Mouse (Mus musculus) left cerebral cortex, adult 2 months (tissue): ENCODE results near the gene Ttll3. TPM values are rescaled to one million over a fixed set of nuclear protein-coding genes. Genes with fewer than 3 reads are reported as not detected.

Source experiments
- DNase-seq, 2 experiments: peaks; one replicate each; pipeline ENCODE4 v3.0.0; 2021 to 2022; ENCODE audit warnings: low spot score in 2 of 2, mixed read lengths in 1 of 2; ENCODE audit errors: extremely low spot score in 1 of 2
- H3K27ac ChIP-seq: fragments of 200-600 bp; 2 replicates; pipeline ENCODE4 v1.8.1; 2022
- H3K4me3 ChIP-seq: fragments of 200-600 bp; 2 replicates; pipeline ENCODE4 v1.8.1; 2022
- CTCF ChIP-seq: fragments of 200-600 bp; IDR thresholded peaks from 2 replicates; pipeline ENCODE4 v1.8.1; 2022; ENCODE audit warnings: antibody characterized with exemption, mild to moderate bottlenecking, moderate library complexity
- intact Hi-C: fragments of 180-260 bp; cut with DNase I; formaldehyde crosslinking; loops from one replicate; pipeline ENCODE4 v1.15.1; 2025
- microRNA-seq, 2 experiments: library from miRNA; unstranded; fragments of <30 nt; microRNA quantifications; one replicate each; pipeline ENCODE4 v1.2.0; 2021
- total RNA-seq, 2 experiments: library from RNA; stranded (reverse); gene quantifications; 2 replicates each; pipeline ENCODE4 v1.2.3; 2021

Ttll3 gene
- total RNA-seq, 2 experiments from 2014 or later = 12.2 to 17.8 TPM

- Histone ChIP-seq H3K27ac (peak overlapping the region; percentile 91), H3K4me3 (peak overlapping the region; percentile 93)
- intact Hi-C loops = loop anchor here (10.0 kb wide), 2 partner anchors 252 to 398 kb away; partner anchors contain the start of genes Tatdn2 and Thumpd3
- peak; percentile 15 for TF ChIP-seq CTCF
- DNase-seq = no peak
Observed at GRCm38 (mm10) chr6:113443091-113443490, 54.0 kb downstream of the Ttll3 start.

GRCm38 (mm10) chr6:113444207-113444965 lies 55.3 kb downstream of the Ttll3 start:
- DNase-seq = no peak
- H3K4me3 ChIP-seq = no peak overlapping the region
- intact Hi-C loops = loop anchor here (10.0 kb wide), 2 partner anchors 250 to 400 kb away; partner anchors contain the start of genes Tatdn2 and Thumpd3
- TF ChIP-seq CTCF = no peak
- no peak overlapping the region for H3K27ac ChIP-seq

GRCm38 (mm10) chr6:113447639-113448038 lies 58.6 kb downstream of the Ttll3 start:
- TF ChIP-seq CTCF = no peak
- intact Hi-C loops = loop anchor here (10.0 kb wide), 2 partner anchors 247 to 403 kb away; partner anchors contain the start of genes Tatdn2 and Thumpd3
- H3K27ac ChIP-seq = no peak overlapping the region
- no peak for DNase-seq
- no peak overlapping the region for H3K4me3 ChIP-seq

- no peak for DNase-seq
- no peak for TF ChIP-seq CTCF
- intact Hi-C loops = no loop called here
Observed at GRCm38 (mm10) chr6:113451839-113452238, 62.8 kb downstream of the Ttll3 start.

GRCm38 (mm10) chr6:113455007-113455406 lies 65.9 kb downstream of the Ttll3 start:
- TF ChIP-seq CTCF = no peak
- intact Hi-C loops = no loop called here
- DNase-seq = no peak
- H3K4me3 ChIP-seq = no peak overlapping the region
- H3K27ac ChIP-seq = no peak overlapping the region

More at GRCm38 (mm10) chr6:113451839-113452238, 62.8 kb downstream of the Ttll3 start:
- no peak overlapping the region for H3K4me3 ChIP-seq
- H3K27ac ChIP-seq = no peak overlapping the region

- Histone ChIP-seq H3K27ac (no peak within 1 kb of the TSS), H3K4me3 (no peak within 1 kb of the TSS)
- no peak for TF ChIP-seq CTCF
Observed at GRCm38 (mm10) chr6:113457952-113458534, 69.0 kb downstream of the Ttll3 start, which contains the start of gene Il17re. Il17re (plus strand) TSS chr6:113458484.

GRCm38 (mm10) chr6:113458635-113459034 lies 69.6 kb downstream of the Ttll3 start:
- Histone ChIP-seq H3K4me3 (no peak overlapping the region), H3K27ac (no peak overlapping the region)
- intact Hi-C loops = no loop called here
- no peak for DNase-seq
- no peak for TF ChIP-seq CTCF

More at GRCm38 (mm10) chr6:113457952-113458534, 69.0 kb downstream of the Ttll3 start, which contains the start of gene Il17re:
- intact Hi-C loops = no loop called here
- no peak for DNase-seq

GRCm38 (mm10) chr6:113464040-113464439 lies 75.0 kb downstream of the Ttll3 start:
- no peak overlapping the region for H3K4me3 ChIP-seq
- intact Hi-C loops = no loop called here
- no peak overlapping the region for H3K27ac ChIP-seq
- TF ChIP-seq CTCF = no peak
- DNase-seq = no peak

Small RNAs within 50 kb of the gene (microRNA-seq; reads per million reads assigned to microRNA genes)
- 0 reads per million in 2 experiments for gene Gm24387

Other genes starting within 250 kb of the Ttll3 start
- gene Lhfpl4, start 193.9 kb upstream of the Ttll3 start, total RNA-seq = 10 to 100 TPM; 81.1 to 83.1 TPM
- 10 to 100 TPM; 14.6 to 15.3 TPM for gene Mtmr14, start 151.4 kb upstream of the Ttll3 start, total RNA-seq
- 10 to 100 TPM; 75.7 to 80.5 TPM for gene Cpne9, start 107.0 kb upstream of the Ttll3 start, total RNA-seq
- gene Brpf1, start 82.1 kb upstream of the Ttll3 start, total RNA-seq = 10 to 100 TPM; 31.0 to 32.9 TPM
- gene Ogg1, start 62.3 kb upstream of the Ttll3 start, total RNA-seq = 1 to 10 TPM; 6.1 to 7.6 TPM
- gene Camk1, start 45.3 kb upstream of the Ttll3 start, total RNA-seq = 100 to 1,000 TPM; 115 to 121 TPM
- gene Tada3, start 11.4 kb upstream of the Ttll3 start, total RNA-seq = 10 to 100 TPM; 47.0 to 49.6 TPM
- gene Arpc4, start 11.1 kb upstream of the Ttll3 start, total RNA-seq = 100 to 1,000 TPM; 251 to 255 TPM
- 10 to 100 TPM; 18.1 to 18.6 TPM for gene Rpusd3, start 30.1 kb downstream of the Ttll3 start, total RNA-seq
- gene Cidec, start 46.5 kb downstream of the Ttll3 start, total RNA-seq = not detected
- 10 to 100 TPM; 35.7 to 36.8 TPM for gene Jagn1, start 53.3 kb downstream of the Ttll3 start, total RNA-seq
- gene Il17re, start 69.2 kb downstream of the Ttll3 start, total RNA-seq = under 1 TPM; 0.49 to 0.50 TPM
- 1 to 10 TPM; 4.4 to 5.1 TPM for gene Il17rc, start 82.2 kb downstream of the Ttll3 start, total RNA-seq
- 100 to 1,000 TPM; 116 to 117 TPM for gene Creld1, start 94.0 kb downstream of the Ttll3 start, total RNA-seq
- gene Prrt3, start 112.7 kb downstream of the Ttll3 start, total RNA-seq = 10 to 100 TPM; 54.9 to 61.1 TPM
- 10 to 100 TPM; 76.5 to 77.5 TPM for gene Emc3, start 142.4 kb downstream of the Ttll3 start, total RNA-seq
- 1 to 10 TPM; 2.1 to 2.2 TPM for gene Fancd2, start 142.4 kb downstream of the Ttll3 start, total RNA-seq
- gene Fancd2os, start 211.5 kb downstream of the Ttll3 start, total RNA-seq = not detected
- gene Brk1, start 215.5 kb downstream of the Ttll3 start, total RNA-seq = 100 to 1,000 TPM; 221 to 228 TPM
- gene Vhl, start 234.7 kb downstream of the Ttll3 start, total RNA-seq = 10 to 100 TPM; 41.5 to 43.0 TPM
- gene Irak2, start 249.2 kb downstream of the Ttll3 start, total RNA-seq = 10 to 100 TPM; 21.6 to 25.6 TPM